Mouse (Mus musculus) neural tube, embryonic 15.5 days (tissue): ENCODE measurements at regions not wholly inside any gene's neighbourhood (a gene's known extent, or its start where the extent isn't known, plus 50 kb on each side); places are given as distances from the start of the nearest gene placed in this dataset.

ENCODE experiments used
- ATAC-seq: fragments of 200-750 bp; cut with Nextera tagmentation; 2 replicates; pipeline ENCODE4 v1.8.0; 2017; ENCODE audit warnings: mild to moderate bottlenecking, moderate TSS enrichment, moderate library complexity; ENCODE audit not compliant: low FRiP score
- H3K27ac ChIP-seq: fragments of 300-500 bp; sonication (generic); replicated peaks from 2 replicates; pipeline ENCODE4 v1.5.1; 2015; ENCODE audit warnings: mild to moderate bottlenecking, inconsistent platforms
- H3K27me3 ChIP-seq: fragments of 300-500 bp; sonication (generic); replicated peaks from 2 replicates; pipeline ENCODE4 v1.6.1; 2015; ENCODE audit warnings: inconsistent platforms
- H3K36me3 ChIP-seq: fragments of 300-500 bp; sonication (generic); 2 replicates; pipeline ENCODE4 v1.6.1; 2015; ENCODE audit warnings: inconsistent platforms
- H3K4me1 ChIP-seq: fragments of 300-500 bp; sonication (generic); 2 replicates; pipeline ENCODE4 v1.6.1; 2015; ENCODE audit warnings: inconsistent platforms
- H3K4me2 ChIP-seq: fragments of 300-500 bp; sonication (generic); 2 replicates; pipeline ENCODE4 v1.6.1; 2015; ENCODE audit warnings: inconsistent platforms, mild to moderate bottlenecking, moderate library complexity
- H3K4me3 ChIP-seq: fragments of 300-500 bp; sonication (generic); replicated peaks from 2 replicates; pipeline ENCODE4 v1.5.1; 2015; ENCODE audit warnings: mild to moderate bottlenecking, inconsistent platforms
- H3K9ac ChIP-seq: fragments of 300-500 bp; sonication (generic); replicated peaks from 2 replicates; pipeline ENCODE4 v1.6.1; 2015; ENCODE audit warnings: mild to moderate bottlenecking, inconsistent platforms
- H3K9me3 ChIP-seq: fragments of 300-500 bp; sonication (generic); replicated peaks from 2 replicates; pipeline ENCODE4 v1.6.1; 2016; ENCODE audit warnings: inconsistent platforms
- WGBS: fragments of 180-500 bp; shearing (Covaris S2); methylation state at CpG from one replicate; pipeline ENCODE4 v1.1.7; 2015; ENCODE audit warnings: mixed read lengths; 5-methylcytosine and 5-hydroxymethylcytosine counted together

GRCm38 (mm10) chr4:153133147-153133546 lies 349.5 kb downstream of the Ajap1 start:
- no peaks in the 10 kb centered on the region for H3K27me3 ChIP-seq
- H3K4me2 ChIP-seq, result no peak overlapping the region; the same call in 1 of the 2 replicates
- H3K4me1 ChIP-seq, result peaks cover 19% of the 10 kb centered on the region

GRCm38 (mm10) chr4:153129345-153129744 lies 353.3 kb downstream of the Ajap1 start:
- no peak for ATAC-seq
- Histone ChIP-seq H3K4me1 (peaks cover 19% of the 10 kb centered on the region), H3K36me3 (no peaks in the 10 kb centered on the region), H3K4me2 (no peak overlapping the region), H3K9ac (no peak overlapping the region), H3K4me3 (no peak overlapping the region), H3K9me3 (no peaks in the 10 kb centered on the region), H3K27me3 (no peaks in the 10 kb centered on the region), H3K27ac (no peak overlapping the region)
- 80% methylated on average over 2 of the region's 2 CpGs for WGBS

More at GRCm38 (mm10) chr4:153133147-153133546, 349.5 kb downstream of the Ajap1 start:
- H3K9ac ChIP-seq, result no peak overlapping the region
- no peaks in the 10 kb centered on the region for H3K9me3 ChIP-seq
- WGBS, result 42% methylated on average over 13 of the region's 13 CpGs
- H3K27ac ChIP-seq, result 0 out of 2 replicates have a peak overlapping the region, but pooled peaks have one; percentile 14
- no peaks in the 10 kb centered on the region for H3K36me3 ChIP-seq
- no peak overlapping the region for H3K4me3 ChIP-seq
- ATAC-seq, result peak; percentile 38; the same call in 1 of the 2 replicates

DNA sequence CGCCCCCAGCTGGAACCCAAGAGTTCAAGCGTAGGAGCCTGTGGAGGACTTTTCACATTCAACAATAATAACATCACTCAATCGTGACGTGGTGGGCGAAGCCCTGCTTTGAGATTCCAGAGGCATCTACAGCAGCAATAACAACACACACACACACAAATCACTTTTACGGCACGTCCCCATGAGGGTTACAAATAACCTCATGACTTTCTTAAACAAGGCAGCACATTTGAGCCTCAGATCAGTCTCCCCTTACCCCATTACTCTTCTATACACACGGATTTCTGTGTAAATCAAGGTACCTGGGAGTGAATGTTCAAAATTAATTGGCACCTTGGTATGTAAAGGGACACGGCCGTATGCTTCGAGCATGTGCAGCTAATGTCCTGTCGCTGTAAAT lies 354.4 kb downstream of the Ajap1 start:
- H3K27me3 ChIP-seq, result no peaks in the 10 kb centered on the region
- H3K4me2 ChIP-seq, result no peak overlapping the region
- ATAC-seq, result no peak
- 64% methylated on average over 12 of the region's 12 CpGs for WGBS
- H3K36me3 ChIP-seq, result no peaks in the 10 kb centered on the region
- H3K9ac ChIP-seq, result no peak overlapping the region
- no peaks in the 10 kb centered on the region for H3K9me3 ChIP-seq
- H3K4me1 ChIP-seq, result peaks cover 13% of the 10 kb centered on the region
- H3K27ac ChIP-seq, result no peak overlapping the region
- H3K4me3 ChIP-seq, result no peak overlapping the region

- Histone ChIP-seq H3K9me3 (no peaks in the 10 kb centered on the region), H3K9ac (no peak overlapping the region), H3K36me3 (no peaks in the 10 kb centered on the region), H3K27ac (no peak overlapping the region), H3K4me2 (no peak overlapping the region), H3K4me1 (peaks cover 18% of the 10 kb centered on the region), H3K27me3 (no peaks in the 10 kb centered on the region), H3K4me3 (no peak overlapping the region)
- ATAC-seq, result no peak
- 38% methylated on average over 6 of the region's 6 CpGs for WGBS
Measured at GRCm38 (mm10) chr4:153120480-153120879, 362.1 kb downstream of the Ajap1 start.

DNA sequence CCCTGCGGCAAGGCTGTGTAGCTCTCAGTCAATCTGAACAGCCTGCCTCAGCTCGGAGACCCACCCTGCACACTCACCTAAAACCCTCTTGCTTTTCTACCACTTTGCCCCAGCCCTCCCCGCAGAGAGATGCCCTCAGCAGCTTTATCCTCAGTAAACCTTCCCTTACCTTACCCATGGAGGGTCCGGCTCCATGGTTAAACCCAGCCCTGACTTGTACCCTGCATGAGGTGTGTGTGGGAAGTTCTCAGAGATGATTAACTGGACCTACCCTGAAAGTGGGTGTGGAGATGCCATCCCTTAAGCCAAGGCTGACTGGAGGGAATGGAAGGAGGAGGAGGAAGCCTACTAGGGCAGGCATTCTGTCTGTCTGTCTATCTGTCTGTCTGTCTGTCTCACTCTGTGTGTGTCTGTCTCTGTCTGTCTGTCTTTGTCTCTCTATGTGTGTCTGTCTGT lies 362.9 kb downstream of the Ajap1 start:
- Histone ChIP-seq H3K27me3 (no peaks in the 10 kb centered on the region), H3K9ac (no peak overlapping the region), H3K4me1 (peaks cover 20% of the 10 kb centered on the region), H3K9me3 (no peaks in the 10 kb centered on the region), H3K4me3 (no peak overlapping the region), H3K36me3 (no peaks in the 10 kb centered on the region), H3K4me2 (no peak overlapping the region), H3K27ac (no peak overlapping the region)
- ATAC-seq, result no peak
- WGBS, result 59% methylated on average over 4 of the region's 4 CpGs

DNA sequence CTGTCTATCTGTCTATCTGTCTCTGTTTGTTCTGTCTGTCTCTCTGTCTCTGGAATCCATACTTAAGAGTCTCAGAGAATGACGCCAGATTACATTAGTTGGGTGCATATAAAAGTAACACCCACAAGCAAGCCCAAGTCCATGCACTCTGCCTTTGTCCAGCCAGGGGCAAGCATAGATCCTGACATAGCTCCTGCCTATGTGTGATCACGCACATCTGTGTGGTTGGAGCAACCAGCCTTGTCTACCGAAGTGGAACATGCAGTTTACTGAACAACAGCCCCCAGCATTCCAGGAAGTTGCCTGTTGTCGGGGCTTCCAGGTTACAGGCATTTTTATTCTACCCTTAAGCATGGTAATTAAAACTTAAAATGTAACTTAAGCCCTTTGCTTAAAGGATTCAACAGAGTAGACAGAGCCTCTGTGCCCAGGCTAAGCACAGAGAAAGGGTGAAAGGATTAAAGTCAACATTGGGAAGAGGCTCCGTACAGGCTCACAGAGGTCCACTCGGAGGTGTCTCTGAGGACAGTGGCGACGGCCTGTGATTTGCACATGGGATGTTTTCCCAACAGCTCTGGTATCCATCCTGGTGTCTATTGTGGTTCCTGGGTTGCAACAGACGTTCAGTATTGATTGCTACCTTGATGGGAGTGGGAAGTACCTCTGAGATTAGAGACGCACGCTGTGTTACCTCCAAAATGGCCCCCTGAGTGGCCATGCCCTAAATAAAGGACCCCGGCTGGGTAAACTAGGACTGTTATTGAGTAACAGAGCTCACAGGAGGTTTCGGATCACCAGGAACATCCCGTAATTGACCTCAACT lies 363.6 kb downstream of the Ajap1 start:
- no peak overlapping the region for H3K27ac ChIP-seq
- H3K4me1 ChIP-seq, result peaks cover 21% of the 10 kb centered on the region
- ATAC-seq, result no peak
- WGBS, result 59% methylated on average over 14 of the region's 14 CpGs
- no peak overlapping the region for H3K9ac ChIP-seq
- no peak overlapping the region for H3K4me3 ChIP-seq
- H3K27me3 ChIP-seq, result no peaks in the 10 kb centered on the region
- no peaks in the 10 kb centered on the region for H3K9me3 ChIP-seq
- H3K36me3 ChIP-seq, result no peaks in the 10 kb centered on the region
- H3K4me2 ChIP-seq, result no peak overlapping the region

DNA sequence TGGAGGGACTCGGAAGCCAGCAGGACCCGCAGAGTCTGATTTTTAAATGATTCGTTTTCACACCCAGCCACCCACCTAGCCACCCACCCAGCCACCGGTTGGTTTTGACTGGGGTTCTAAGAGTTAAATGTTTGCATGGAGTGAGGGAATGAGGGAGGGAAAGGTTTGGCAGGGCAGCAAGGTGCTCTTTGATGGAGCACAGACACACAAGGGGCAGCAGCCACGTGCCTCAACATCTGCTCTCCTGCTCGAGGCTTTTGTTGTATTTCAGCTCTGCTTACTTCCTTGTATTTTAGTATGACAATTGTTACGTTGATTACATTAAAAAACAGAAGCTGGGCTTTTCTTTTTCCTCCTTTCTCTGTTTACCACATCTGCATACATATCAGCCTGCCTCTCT lies 367.6 kb downstream of the Ajap1 start:
- peaks cover 13% of the 10 kb centered on the region for H3K4me1 ChIP-seq
- no peak overlapping the region for H3K9ac ChIP-seq
- no peaks in the 10 kb centered on the region for H3K27me3 ChIP-seq
- no peak overlapping the region for H3K27ac ChIP-seq
- H3K9me3 ChIP-seq, result no peaks in the 10 kb centered on the region
- H3K36me3 ChIP-seq, result no peaks in the 10 kb centered on the region
- 37% methylated on average over 7 of the region's 7 CpGs for WGBS
- no peak overlapping the region for H3K4me2 ChIP-seq
- no peak overlapping the region for H3K4me3 ChIP-seq
- no peak for ATAC-seq

DNA sequence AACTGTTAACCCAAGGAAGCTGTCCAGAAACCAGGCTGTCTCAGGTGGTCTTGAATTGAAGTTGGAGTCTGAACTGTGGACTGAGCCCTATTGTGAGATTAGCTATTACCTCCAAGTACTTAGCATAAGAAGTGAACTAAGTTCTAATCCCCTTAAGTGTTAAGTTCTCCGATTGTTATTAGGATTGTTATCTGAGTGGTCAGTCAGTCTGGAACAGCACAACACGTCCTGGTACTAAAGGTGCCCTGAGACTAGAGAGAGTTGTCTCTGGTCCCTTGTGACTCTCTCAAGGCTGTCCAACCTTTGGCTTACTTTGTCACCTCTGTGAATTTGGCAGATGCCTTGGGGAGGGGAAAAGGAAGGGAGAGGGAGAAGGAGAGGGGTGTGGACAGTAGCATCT lies 369.0 kb downstream of the Ajap1 start:
- no peak overlapping the region for H3K27ac ChIP-seq
- H3K9ac ChIP-seq, result no peak overlapping the region
- H3K4me3 ChIP-seq, result no peak overlapping the region
- no peaks in the 10 kb centered on the region for H3K36me3 ChIP-seq
- ATAC-seq, result no peak
- 82% methylated on average over 2 of the region's 2 CpGs for WGBS
- H3K27me3 ChIP-seq, result no peaks in the 10 kb centered on the region
- H3K4me2 ChIP-seq, result no peak overlapping the region
- H3K4me1 ChIP-seq, result 0 out of 2 replicates have a peak, but pooled peaks cover 8% of the 10 kb centered on the region
- H3K9me3 ChIP-seq, result no peaks in the 10 kb centered on the region

- Histone ChIP-seq H3K9me3 (0 out of 2 replicates have a peak, but pooled peaks cover 2% of the 10 kb centered on the region), H3K4me2 (no peak overlapping the region)
- 41% methylated on average over 16 of the region's 16 CpGs for WGBS
Measured at GRCm38 (mm10) chr4:153110291-153110746, 372.3 kb downstream of the Ajap1 start.

DNA sequence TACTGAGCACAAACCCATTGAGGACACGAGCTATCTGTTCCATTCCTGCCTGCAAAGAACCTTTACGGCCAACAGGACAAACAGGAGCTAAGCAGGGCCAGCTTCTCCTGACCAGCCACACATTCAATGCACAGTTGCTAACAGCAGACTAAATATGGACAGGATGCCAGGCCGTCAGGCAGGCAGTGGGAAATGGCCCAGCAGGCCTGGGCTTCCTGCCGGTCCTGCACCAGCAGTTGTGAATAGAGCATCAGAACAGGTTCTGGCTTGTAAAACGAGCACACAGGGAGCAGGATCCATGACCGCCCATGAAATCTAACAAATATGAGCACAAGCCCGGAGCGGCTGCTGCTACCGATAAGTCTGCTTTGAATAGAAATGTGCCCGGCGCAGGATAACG lies 384.0 kb downstream of the Ajap1 start:
- Histone ChIP-seq H3K9ac (no peak overlapping the region), H3K36me3 (no peaks in the 10 kb centered on the region), H3K27me3 (no peaks in the 10 kb centered on the region), H3K4me1 (no peaks in the 10 kb centered on the region), H3K4me3 (no peak overlapping the region), H3K9me3 (no peaks in the 10 kb centered on the region), H3K4me2 (no peak overlapping the region), H3K27ac (no peak overlapping the region)
- no peak for ATAC-seq
- 69% methylated on average over 12 of the region's 12 CpGs for WGBS

More at GRCm38 (mm10) chr4:153110291-153110746, 372.3 kb downstream of the Ajap1 start:
- Histone ChIP-seq H3K36me3 (no peaks in the 10 kb centered on the region), H3K27me3 (no peaks in the 10 kb centered on the region), H3K4me1 (0 out of 2 replicates have a peak, but pooled peaks cover 8% of the 10 kb centered on the region), H3K4me3 (no peak overlapping the region), H3K9ac (no peak overlapping the region), H3K27ac (no peak overlapping the region; the same call in none of the 2 replicates)
- ATAC-seq, result peak; percentile 53; the same call in 1 of the 2 replicates

GRCm38 (mm10) chr4:153097601-153098000 lies 385.0 kb downstream of the Ajap1 start:
- Histone ChIP-seq H3K27me3 (no peaks in the 10 kb centered on the region), H3K4me3 (no peak overlapping the region), H3K4me1 (no peaks in the 10 kb centered on the region), H3K36me3 (no peaks in the 10 kb centered on the region), H3K27ac (no peak overlapping the region), H3K9me3 (no peaks in the 10 kb centered on the region), H3K9ac (no peak overlapping the region), H3K4me2 (no peak overlapping the region)
- 88% methylated on average over 1 of the region's 1 CpGs for WGBS
- no peak for ATAC-seq

DNA sequence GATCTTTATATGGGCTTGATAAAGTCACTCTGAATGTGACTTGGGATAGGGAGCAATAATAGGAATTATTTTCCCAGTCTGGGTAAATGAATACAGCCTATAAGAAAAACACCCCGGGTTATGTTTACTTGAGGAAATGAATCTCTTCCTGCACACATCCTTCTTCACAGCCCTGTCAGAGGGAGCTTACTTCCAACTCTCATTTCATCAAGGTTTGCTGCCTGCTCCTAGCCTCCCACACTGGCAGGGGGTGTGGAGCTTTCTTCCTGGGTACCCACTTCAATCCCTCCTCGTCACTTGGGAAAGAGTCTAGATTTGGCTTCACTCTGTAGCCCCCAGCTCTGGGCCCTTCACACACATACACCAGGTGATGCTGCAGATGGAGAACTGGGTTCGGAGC lies 389.5 kb downstream of the Ajap1 start:
- no peaks in the 10 kb centered on the region for H3K27me3 ChIP-seq
- no peak overlapping the region for H3K27ac ChIP-seq
- no peaks in the 10 kb centered on the region for H3K9me3 ChIP-seq
- WGBS, result 81% methylated on average over 3 of the region's 3 CpGs
- no peaks in the 10 kb centered on the region for H3K36me3 ChIP-seq
- H3K9ac ChIP-seq, result no peak overlapping the region
- no peaks in the 10 kb centered on the region for H3K4me1 ChIP-seq
- ATAC-seq, result no peak
- H3K4me3 ChIP-seq, result no peak overlapping the region
- no peak overlapping the region for H3K4me2 ChIP-seq
